Mouse (Mus musculus): ENCODE measurements around the gene Lmod2. TPM values are rescaled to one million over a fixed set of nuclear protein-coding genes. Genes with fewer than 3 reads are reported as not detected.

Gene Lmod2
- total RNA-seq (2014; fragmentation: Nextera tagmentation) (not detected in 2 replicates), total RNA-seq (2017) (0.26 TPM in 1 of 2 replicates, not detected in the other)

DNA sequence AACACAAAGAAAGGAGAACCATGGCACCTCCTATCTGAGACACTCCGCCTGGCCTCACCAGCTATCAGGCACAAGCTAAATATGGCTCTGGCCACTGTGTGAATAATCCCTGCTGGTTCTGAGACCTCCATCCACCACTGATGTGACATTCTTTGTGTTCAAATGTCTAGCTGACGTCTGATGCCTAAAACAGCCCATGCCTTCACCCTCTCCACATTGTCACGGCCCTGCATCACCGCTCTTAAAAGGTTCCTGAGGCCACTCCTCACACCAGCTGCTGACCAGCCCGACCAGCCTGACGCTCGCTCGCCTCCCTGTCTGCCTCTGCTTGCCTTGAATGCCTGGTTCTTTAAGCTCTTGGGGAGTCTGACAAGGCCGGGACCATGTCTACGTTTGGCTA is at the start of gene Lmod2:
Gene Lmod2, plus strand, starts transcription at position 263 of the 400 bp plus-strand sequence.
- ATAC-seq (replicated peaks; ENCODE audit: poor library complexity, severe bottlenecking): no peak

- no peak for ATAC-seq (replicated peaks; ENCODE audit: poor library complexity, severe bottlenecking)
Observed at GRCm38 (mm10) chr6:24549801-24550200, 47.8 kb upstream of the Lmod2 start.

GRCm38 (mm10) chr6:24552046-24552445 is 45.5 kb upstream of the Lmod2 start:
- no peak for ATAC-seq (replicated peaks; ENCODE audit: poor library complexity, severe bottlenecking)

GRCm38 (mm10) chr6:24554427-24555086 is 43.0 kb upstream of the Lmod2 start:
- ATAC-seq (replicated peaks; ENCODE audit: poor library complexity, severe bottlenecking): no peak

DNA sequence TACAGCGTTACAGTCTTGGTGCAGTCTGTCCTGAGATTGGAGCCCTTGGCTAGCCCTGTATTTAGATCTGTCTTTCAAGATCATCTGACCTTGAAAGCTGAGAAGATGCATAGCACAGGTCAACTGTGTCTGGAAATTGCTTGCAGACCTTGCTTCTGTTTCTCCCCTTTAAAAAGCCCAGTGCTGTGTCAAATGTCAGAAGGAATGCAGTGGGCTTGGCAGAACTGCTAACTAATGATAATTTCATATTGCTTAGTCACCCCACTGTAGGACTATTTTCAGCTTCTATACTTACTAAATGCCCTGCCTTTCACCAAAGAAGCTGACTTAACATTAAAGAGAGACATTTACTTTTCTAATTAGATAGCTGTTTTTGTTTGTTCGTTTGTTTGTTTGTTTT is 42.1 kb upstream of the Lmod2 start:
- no peak for ATAC-seq (replicated peaks; ENCODE audit: poor library complexity, severe bottlenecking)

- no peak for ATAC-seq (replicated peaks; ENCODE audit: poor library complexity, severe bottlenecking)
Observed at GRCm38 (mm10) chr6:24564081-24564480, 33.5 kb upstream of the Lmod2 start.

DNA sequence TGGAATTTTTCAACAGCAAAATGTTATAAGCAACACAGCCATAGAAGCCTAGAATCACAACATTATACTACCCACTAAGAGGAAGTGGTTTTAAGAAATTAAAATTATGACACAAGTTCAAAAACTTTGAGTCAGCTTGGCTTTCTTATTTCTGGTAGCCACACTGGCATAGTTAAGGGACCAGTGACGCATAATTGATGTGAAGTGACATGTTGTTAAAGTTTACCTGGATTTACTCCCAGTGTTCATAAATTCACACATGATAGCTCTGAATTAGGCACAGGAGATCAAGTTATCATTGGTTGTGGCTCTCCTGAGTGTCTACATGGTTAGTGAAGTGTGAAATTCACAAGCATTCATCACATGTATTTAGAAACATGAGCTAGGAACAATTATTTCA is 32.7 kb upstream of the Lmod2 start:
- ATAC-seq (replicated peaks; ENCODE audit: poor library complexity, severe bottlenecking): no peak

- no peak for ATAC-seq (replicated peaks; ENCODE audit: poor library complexity, severe bottlenecking)
Observed at GRCm38 (mm10) chr6:24568963-24569362, 28.6 kb upstream of the Lmod2 start.

GRCm38 (mm10) chr6:24569711-24570110 is 27.9 kb upstream of the Lmod2 start:
- ATAC-seq (replicated peaks; ENCODE audit: poor library complexity, severe bottlenecking): no peak

- no peak for ATAC-seq (replicated peaks; ENCODE audit: poor library complexity, severe bottlenecking)
Observed at GRCm38 (mm10) chr6:24570278-24570677, 27.3 kb upstream of the Lmod2 start.

- no peak for ATAC-seq (replicated peaks; ENCODE audit: poor library complexity, severe bottlenecking)
Observed at GRCm38 (mm10) chr6:24571126-24571525, 26.4 kb upstream of the Lmod2 start.

DNA sequence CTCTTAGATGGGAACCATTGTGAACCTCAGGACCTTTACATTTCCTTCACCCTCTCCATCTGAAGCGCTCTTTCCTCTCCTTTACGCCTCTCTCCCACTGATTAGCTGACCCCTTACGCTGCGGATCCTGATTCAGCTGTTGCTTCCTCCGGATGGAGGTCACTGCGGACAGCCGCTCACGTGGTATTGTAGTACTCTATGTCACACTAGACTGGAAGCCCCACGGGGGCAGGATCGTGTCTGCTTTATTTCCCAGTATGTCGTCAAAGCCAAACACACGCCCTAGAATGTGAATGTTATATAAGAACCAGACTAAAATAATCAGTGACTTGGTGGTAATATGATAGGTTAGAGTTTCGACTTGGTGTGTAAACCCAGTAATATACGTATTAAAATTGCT is 25.1 kb upstream of the Lmod2 start:
- no peak for ATAC-seq (replicated peaks; ENCODE audit: poor library complexity, severe bottlenecking)

DNA sequence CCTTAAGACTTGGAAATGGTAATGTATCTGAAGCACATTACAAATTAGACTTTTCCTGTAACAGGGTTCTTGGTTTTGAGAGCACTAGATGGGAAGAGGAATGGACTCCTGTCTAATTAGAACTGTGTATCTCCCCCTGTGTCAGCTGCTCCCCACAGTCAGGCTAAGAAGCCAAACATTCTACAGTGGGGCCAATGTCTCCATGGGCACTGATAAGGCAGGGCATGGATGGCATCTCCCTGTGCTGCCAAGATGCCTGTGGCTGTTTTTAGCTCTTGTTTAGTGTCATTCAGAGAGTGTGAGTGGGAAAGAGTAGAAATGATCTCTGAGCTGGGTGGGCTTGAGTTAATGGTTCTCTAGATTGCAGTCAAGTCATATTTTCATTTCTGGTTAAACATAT is 24.2 kb upstream of the Lmod2 start:
- no peak for ATAC-seq (replicated peaks; ENCODE audit: poor library complexity, severe bottlenecking)

- no peak for ATAC-seq (replicated peaks; ENCODE audit: poor library complexity, severe bottlenecking)
Observed at GRCm38 (mm10) chr6:24583456-24583855, 14.1 kb upstream of the Lmod2 start.

GRCm38 (mm10) chr6:24585431-24586310 is 11.9 kb upstream of the Lmod2 start:
- no peak for ATAC-seq (replicated peaks; ENCODE audit: poor library complexity, severe bottlenecking)

DNA sequence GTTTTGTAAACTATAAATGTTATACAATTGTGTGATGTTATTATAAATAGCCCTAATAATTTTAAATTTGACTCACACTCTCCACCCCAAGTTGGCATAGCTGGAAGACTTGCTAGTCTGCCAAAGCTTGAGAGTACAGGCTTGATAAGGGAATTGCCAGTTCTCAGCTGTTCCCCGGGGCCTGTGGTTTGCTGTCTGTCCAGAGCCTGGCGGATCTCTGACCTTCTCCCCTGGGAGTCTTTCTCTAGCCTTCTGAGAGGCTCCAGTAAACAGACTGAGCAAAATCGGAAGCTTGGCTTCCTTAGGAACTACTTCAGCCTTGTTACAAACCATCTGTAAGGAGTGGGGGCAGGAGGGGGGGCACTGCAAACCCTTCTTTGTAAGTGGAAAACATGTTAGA is 10.7 kb upstream of the Lmod2 start:
- ATAC-seq (replicated peaks; ENCODE audit: poor library complexity, severe bottlenecking): no peak

GRCm38 (mm10) chr6:24590282-24590681 is 7.3 kb upstream of the Lmod2 start:
- ATAC-seq (replicated peaks; ENCODE audit: poor library complexity, severe bottlenecking): no peak

DNA sequence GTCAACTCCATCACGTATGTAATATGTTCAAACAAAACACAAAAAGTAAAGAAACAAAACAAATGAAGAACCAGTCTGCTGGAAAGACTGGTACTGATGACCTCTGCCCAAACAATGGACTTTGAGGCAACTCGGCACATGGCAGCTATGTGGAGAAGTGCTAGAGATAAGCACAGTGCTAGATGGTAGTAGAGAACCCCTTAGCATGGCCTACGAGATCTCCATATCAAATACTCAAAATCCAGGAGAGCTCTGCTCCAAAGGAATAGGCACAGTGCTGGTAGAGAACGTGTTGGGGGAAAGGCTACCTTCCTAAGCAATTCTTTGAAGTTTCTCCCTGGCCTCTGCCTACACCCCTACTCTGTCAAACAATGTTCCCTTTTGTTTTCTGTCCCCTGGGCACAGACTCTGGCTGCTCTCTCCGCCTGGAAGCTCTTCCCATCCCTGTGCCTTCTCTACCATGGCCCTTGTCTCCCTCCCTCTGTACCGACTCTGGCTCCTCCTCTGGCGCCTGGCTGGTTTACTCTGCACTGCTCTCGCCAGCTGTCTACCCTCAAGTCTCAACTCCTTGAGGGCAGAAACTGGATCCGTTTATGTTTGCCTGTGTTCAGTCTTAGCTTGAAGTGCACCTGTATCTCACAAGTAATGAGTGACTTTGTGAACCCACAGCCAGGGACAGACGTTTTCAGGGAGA is 5.9 kb upstream of the Lmod2 start:
- ATAC-seq (replicated peaks; ENCODE audit: poor library complexity, severe bottlenecking): no peak

GRCm38 (mm10) chr6:24599179-24599578 is 1.6 kb downstream of the Lmod2 start:
- ATAC-seq (replicated peaks; ENCODE audit: poor library complexity, severe bottlenecking): no peak

GRCm38 (mm10) chr6:24599639-24600038 is 2.1 kb downstream of the Lmod2 start:
- no peak for ATAC-seq (replicated peaks; ENCODE audit: poor library complexity, severe bottlenecking)

GRCm38 (mm10) chr6:24600134-24600533 is 2.6 kb downstream of the Lmod2 start:
- no peak for ATAC-seq (replicated peaks; ENCODE audit: poor library complexity, severe bottlenecking)
